9 mouse cellular contexts compared by ENCODE assay signal in the genomic region with DNA sequence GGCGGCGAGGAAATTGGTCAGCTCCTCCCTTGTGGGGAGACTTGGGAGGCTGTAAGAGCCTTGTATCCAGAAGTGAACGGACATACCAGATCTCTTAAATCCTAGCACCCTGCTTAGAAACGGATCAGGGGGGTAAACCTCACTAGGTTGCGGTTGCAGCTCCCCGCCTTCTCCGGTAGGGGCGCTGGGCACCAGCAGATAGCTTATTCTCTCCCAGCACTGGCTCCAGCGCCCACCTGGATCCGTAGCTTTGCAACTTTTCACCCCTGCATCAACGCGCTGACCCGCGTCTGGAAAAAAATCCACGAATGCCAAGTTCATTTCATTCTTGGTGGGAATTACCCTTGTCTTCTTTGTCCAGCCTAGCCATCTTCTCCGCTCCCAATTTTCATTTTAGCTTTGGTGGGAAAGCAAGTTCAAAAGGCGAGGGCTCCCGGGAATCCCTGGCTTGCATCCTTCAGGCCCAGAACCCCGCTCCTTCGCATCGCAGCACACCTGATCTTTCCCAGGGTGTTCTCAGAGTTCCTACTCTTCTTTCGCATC. TPM values are rescaled to one million over a fixed set of nuclear protein-coding genes. Genes with fewer than 3 reads are reported as not detected.
DNase-seq lines count a peak whose midpoint lies in the region; ATAC-seq and TF ChIP-seq lines count a peak whose summit lies in the region.
"Had no signal": no experiment of that assay in that cellular context is flagged by ENCODE, and none has a peak within 500 bp of the region (broad histone marks: within the 10 kb centered on the region; RNA-seq: fewer than 3 reads in every experiment).

No protein-coding gene starts in this region.

- no peak for DNase-seq in lung, adult 2 months
- DNase-seq in lung, postnatal 25 days (ENCODE audit: low spot score) = no peak
- DNase-seq in layer of hippocampus, adult 9-10 months (ENCODE audit: low spot score) = peak; percentile 65
- peak; percentile 12 for DNase-seq in lung, postnatal 14 days
- DNase-seq in right cerebral cortex, postnatal 14 days = peak; percentile 86
- no peak for DNase-seq in spleen, postnatal 10 days (ENCODE audit: low spot score in 2 of 2)

- no peak overlapping the region for H3K4me3 ChIP-seq in lung, adult 2 months (replicated peaks; ENCODE audit: extremely low read depth, low read depth, low read length)
- no peak overlapping the region for H3K4me3 ChIP-seq in embryonic fibroblast, embryonic 13.5 days (ENCODE audit: insufficient read depth, low read length)

- no peaks in the 10 kb centered on the region for H3K4me1 ChIP-seq in lung, adult 2 months (ENCODE audit: control insufficient read depth, insufficient read depth, low read length)
- H3K4me1 ChIP-seq in embryonic fibroblast, embryonic 13.5 days (ENCODE audit: control insufficient read depth, insufficient read depth, low read length) = no peaks in the 10 kb centered on the region

- no peak overlapping the region for H3K27ac ChIP-seq in embryonic fibroblast, embryonic 13.5 days (ENCODE audit: insufficient read depth, low read length)
- H3K27ac ChIP-seq: macrophage had no signal

- 4% methylated on average over 22 of the region's 22 CpGs for WGBS in lung, adult 2 months

- no peak for TF ChIP-seq POLR2A in lung, adult 2 months (IDR thresholded peaks at IDR 0.05; ENCODE audit: borderline replicate concordance, extremely low read depth, low read depth, low read length)
- no peak for TF ChIP-seq POLR2A in embryonic fibroblast, embryonic 13.5 days (IDR thresholded peaks at IDR 0.05; ENCODE audit: low read depth, low read length)

- 0 out of 4 replicates have a peak, but pooled peaks have one; percentile 22 to 45 for ATAC-seq in hematopoietic stem cell, adult 5-6 weeks (replicated peaks in 1 of 2; ENCODE audit: insufficient read depth in 1 of 2, low FRiP score in 2 of 2, low TSS enrichment in 1 of 2, low read depth in 1 of 2, poor library complexity in 2 of 2, severe bottlenecking in 2 of 2)

- 0 out of 2 replicates have a peak, but pooled peaks have one; percentile 12 for TF ChIP-seq CTCF in lung, adult 2 months (IDR thresholded peaks at IDR 0.05; ENCODE audit: insufficient read depth, low read length)
- TF ChIP-seq CTCF in embryonic fibroblast, embryonic 13.5 days (IDR thresholded peaks at IDR 0.05; ENCODE audit: borderline replicate concordance, insufficient read depth, low read length) = peak; percentile 57; the same call in 1 of the 2 replicates

RNA-seq across cellular contexts. Expression of gene Sorcs3, which starts 1.8 kb away (rescaled TPM):
- 0.04 TPM in 1 of 2 replicates, not detected in the other for polyA plus RNA-seq in lung, adult 2 months (2012; rRNA removed)
- polyA plus RNA-seq in embryonic fibroblast, embryonic 13.5 days (2011; ENCODE audit: insufficient read length, low read depth, missing spikeins) = not detected in 2 replicates
- not detected in 2 replicates for total RNA-seq in hematopoietic stem cell, adult 5-6 weeks (2017)
- polyA plus RNA-seq: macrophage had no signal

Comparison
In these comparisons a context has a peak if more than half of its experiments do, and no peak if none do; other contexts are left out.
1. DNase-seq: peak in layer of hippocampus, adult 9-10 months (single experiment), lung, postnatal 14 days (single experiment) and right cerebral cortex, postnatal 14 days (single experiment); none in lung, adult 2 months (single experiment), lung, postnatal 25 days (single experiment) and spleen, postnatal 10 days (0 of 2).